Mouse (Mus musculus) heart, postnatal 25 days (tissue): ENCODE measurements at regions not wholly inside any gene's neighbourhood (a gene's known extent, or its start where the extent isn't known, plus 50 kb on each side); places are given as distances from the start of the nearest gene placed in this dataset.

ENCODE experiments used
- DNase-seq: peaks from one replicate; pipeline ENCODE4 v3.0.0; 2022; ENCODE audit warnings: low spot score
- intact Hi-C: fragments of 180-260 bp; cut with DNase I; formaldehyde crosslinking; loops from one replicate; pipeline ENCODE4 v1.15.1; 2025

GRCm38 (mm10) chr13:107531026-107531425 is 509.1 kb upstream of the Kif2a start:
- intact Hi-C loops = no loop called here
- DNase-seq = no peak

GRCm38 (mm10) chr13:107530392-107530791 is 508.5 kb upstream of the Kif2a start:
- no peak for DNase-seq
- intact Hi-C loops = no loop called here

- intact Hi-C loops = no loop called here
- DNase-seq = no peak
Observed at GRCm38 (mm10) chr13:107528724-107529456, 507.0 kb upstream of the Kif2a start.

GRCm38 (mm10) chr13:107522942-107523341 is 501.0 kb upstream of the Kif2a start:
- intact Hi-C loops = no loop called here
- DNase-seq = no peak

DNA sequence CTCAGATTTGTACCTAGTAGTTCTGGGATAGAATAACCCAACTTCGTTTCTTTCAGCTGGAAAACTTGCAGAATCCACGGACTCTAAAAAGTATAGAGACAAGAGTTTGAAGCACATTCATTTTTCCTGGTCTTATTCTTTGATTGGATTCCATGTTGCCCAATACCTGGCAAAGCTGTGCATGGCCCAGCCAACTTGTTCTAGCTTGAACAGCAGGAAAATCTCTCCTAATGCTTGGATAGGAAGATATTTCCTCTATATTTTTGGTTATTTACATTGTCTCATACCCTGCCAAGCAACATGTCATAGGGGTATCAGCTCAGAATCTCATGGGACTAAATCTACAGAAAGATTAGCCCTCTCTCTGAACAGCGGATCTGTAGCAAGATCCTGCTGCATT is 492.3 kb upstream of the Kif2a start:
- no peak for DNase-seq
- intact Hi-C loops = no loop called here

DNA sequence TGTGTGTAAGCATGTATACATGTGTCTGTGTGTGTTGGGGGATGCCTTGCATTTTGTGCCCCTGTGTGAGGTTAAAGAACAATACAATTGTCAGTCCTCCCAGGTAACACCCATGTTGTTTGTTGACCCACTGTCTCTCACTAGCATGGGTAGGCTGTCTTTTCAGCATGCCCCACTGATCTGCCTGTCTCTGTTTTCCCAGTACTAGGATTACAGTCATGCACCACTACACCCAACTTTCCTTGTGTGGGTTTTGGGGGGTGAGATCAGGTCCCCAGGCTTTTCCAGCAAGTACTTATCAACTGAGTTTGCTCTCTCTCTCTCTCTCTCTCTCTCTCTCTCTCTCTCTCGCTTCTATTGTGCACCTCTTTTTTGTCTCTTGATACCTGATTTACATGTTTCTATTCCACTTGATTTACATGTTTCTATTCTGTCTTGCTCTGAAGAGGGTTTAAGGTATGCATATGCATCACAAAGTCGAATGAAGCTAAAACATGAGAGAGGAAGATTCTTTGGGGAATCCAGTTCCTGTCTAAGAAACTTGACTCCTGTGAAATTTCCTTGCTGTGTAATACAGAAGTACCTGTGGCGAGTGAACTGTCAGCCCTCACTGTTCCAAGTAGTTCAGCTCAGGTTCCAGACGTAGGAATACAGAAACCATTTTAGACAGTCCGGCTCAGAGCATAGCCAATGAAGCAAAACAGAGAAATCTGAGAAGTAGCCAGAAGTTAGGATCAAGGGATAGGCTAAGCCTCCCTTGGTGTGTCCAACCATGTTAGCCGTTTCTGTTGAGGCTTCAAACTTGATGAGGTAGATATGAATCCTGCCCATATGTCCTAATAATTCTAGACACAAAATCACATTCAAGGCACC is 491.6 kb upstream of the Kif2a start:
- no peak for DNase-seq
- intact Hi-C loops = no loop called here

- DNase-seq = no peak
- intact Hi-C loops = no loop called here
Observed at GRCm38 (mm10) chr13:107507336-107507735, 485.4 kb upstream of the Kif2a start.

DNA sequence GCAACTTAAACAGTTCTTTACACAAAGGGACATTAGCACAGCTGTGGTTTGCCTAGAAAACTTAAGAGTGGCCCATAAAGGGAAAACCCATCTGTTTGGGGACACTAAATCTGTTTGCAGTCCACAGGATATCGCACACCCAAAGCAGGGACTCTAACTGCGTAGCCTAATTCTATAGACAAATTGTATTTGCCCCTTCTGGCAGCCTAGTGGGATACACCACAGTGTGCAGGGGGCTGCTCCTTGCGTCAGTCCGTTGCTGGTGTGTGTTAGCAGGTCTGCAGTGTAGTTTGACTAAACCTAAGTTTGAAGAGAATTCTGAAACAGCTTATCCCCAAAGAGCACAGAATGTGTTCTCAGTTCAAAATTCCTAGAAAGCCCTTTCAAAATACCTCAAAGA is 484.9 kb upstream of the Kif2a start:
- DNase-seq = no peak
- intact Hi-C loops = no loop called here

DNA sequence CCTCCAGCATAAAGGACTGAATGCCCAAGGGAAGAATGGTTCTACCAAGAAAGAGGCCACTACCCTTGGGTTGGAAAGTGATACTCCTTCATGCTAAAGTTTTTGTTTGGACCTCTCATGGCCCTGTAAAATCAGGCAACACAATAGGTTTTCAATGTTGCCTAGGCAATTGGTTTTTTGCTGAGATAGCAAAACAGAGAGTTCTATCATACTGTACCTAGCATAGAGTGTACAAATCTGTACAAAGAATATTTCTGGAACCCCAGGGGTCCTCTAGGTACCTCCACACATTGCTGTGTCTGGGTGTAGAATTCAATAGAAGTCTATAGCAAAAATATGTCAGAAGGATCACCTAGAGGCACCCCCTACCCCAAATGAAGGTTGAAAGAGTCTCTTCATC is 483.4 kb upstream of the Kif2a start:
- intact Hi-C loops = no loop called here
- no peak for DNase-seq

- intact Hi-C loops = no loop called here
Observed at GRCm38 (mm10) chr13:107502261-107502660, 480.3 kb upstream of the Kif2a start.

GRCm38 (mm10) chr13:107500776-107501489 is 479.0 kb upstream of the Kif2a start:
- no peak for DNase-seq
- intact Hi-C loops = no loop called here

More at GRCm38 (mm10) chr13:107502261-107502660, 480.3 kb upstream of the Kif2a start:
- DNase-seq = no peak

GRCm38 (mm10) chr13:107499296-107499695 is 477.4 kb upstream of the Kif2a start:
- intact Hi-C loops = no loop called here
- no peak for DNase-seq

DNA sequence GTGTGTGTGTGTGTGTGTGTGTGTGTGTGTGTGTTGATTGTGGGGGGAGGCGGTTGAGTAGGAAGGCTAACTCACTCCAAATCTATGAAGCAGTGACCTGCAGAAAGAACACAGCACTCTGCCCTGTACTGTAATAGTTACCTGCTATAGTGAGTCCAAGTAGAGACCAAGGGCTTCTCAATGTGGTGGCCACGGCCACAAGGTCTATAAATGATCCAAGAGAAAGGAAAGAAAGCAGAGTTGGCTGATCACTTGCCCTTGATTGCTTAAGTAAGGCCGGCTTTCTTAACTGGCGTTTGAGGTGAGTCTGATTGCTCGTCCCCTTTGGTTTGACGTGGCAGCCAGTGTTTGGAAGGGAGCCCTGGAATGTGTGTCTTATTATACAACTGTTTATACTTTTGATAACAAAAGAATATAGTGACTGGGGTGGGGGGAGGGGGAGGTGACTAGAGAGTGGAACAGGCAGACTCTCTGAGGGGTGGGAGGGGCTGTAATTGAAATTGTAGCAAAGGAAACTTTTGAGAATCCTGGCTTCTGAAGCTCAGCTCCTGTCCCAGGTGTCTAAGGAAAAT is 473.3 kb upstream of the Kif2a start:
- DNase-seq = no peak
- intact Hi-C loops = no loop called here

GRCm38 (mm10) chr13:107493765-107494164 is 471.8 kb upstream of the Kif2a start:
- intact Hi-C loops = no loop called here
- peak; percentile 17 for DNase-seq

DNA sequence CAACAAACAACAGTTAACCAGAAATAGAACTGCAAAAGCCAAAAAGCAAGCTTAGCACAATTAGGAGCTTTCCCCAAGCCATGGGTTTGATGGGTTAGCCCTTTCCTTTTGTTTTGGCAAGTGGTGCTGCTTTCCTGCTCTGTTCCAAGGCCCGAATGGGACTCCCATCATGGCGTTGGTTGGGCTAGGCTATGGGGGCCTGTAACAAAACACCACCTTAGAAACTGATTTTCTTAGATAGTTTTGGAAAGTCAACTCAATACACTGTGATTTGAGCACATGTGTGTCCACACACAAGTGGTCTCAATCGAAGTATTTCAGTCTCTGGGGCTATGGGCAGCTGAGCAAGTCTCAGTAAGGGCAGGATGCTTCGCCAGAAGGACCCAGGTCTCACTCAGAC is 470.5 kb upstream of the Kif2a start:
- DNase-seq = no peak
- intact Hi-C loops = no loop called here

- no peak for DNase-seq
- intact Hi-C loops = no loop called here
Observed at GRCm38 (mm10) chr13:107491423-107491822, 469.5 kb upstream of the Kif2a start.

DNA sequence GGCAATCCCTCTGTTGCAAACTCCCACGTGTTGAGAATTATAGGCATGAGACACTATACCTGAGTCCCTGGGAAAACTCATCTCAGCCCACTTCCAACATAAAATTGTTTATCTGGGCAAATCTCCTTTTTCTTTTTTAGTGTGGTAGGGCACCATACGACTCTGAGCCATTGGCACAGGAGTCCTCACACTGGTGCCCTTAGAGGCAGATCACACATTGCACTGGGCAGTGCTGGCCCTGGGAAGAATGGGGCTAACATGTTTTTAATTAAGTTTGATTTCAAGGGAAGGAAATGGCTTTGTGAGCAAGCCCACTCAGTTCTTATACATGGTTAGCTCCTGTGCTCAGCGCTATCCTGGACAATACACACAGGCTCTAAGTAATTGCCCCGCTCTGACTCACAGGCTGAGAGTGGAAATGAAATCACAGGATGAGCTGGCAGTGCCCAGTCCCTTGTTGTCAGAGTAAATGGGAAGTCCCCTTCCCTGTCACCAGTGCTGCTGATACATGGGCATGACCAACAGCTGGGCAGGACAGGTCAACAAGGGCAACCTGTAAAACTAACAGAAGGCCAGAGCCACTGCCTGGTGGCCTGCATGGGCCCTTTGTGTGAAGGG is 463.6 kb upstream of the Kif2a start:
- intact Hi-C loops = no loop called here
- DNase-seq = no peak

DNA sequence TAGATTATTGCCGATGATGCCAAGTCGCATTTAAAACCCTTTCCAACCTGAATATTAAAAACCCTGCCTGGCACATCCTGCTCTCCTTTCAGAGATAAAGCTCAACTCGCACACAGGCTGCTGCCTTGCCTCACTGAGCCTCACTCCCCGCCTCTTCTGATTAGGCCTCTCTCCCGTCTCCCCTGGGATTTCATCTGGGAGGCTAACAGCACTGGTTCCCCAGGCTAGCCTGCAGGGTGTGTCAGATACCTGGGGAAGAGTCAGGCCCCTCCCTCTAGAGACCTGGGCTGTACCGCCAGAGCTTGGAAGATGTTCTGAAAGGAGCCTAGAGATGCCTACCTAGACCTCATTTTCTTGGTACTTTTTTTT is 462.7 kb upstream of the Kif2a start:
- intact Hi-C loops = no loop called here
- no peak for DNase-seq

GRCm38 (mm10) chr13:107483967-107484629 is 462.2 kb upstream of the Kif2a start:
- no peak for DNase-seq

DNA sequence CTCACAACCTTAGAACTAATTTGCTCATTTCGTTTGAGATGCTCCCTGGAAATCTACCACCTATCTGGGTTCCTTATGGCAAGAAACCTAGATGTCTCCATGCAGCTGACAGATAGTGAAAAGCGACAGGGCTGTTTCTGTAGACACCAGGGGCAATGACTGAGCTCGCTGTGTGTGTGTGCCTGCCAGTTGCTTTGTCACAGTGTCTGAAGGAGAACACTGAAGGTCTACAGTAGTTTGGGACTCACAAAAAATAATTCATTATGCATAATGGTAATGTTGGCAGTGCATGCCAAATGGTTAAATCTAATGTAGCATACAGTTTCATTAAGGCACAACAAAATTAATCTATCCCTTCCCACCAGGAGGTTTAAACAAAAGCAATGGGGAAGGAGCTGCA is 453.2 kb upstream of the Kif2a start:
- DNase-seq = no peak
- intact Hi-C loops = no loop called here

More at GRCm38 (mm10) chr13:107483967-107484629, 462.2 kb upstream of the Kif2a start:
- intact Hi-C loops = no loop called here
